Mouse (Mus musculus) layer of hippocampus, adult 6 months (tissue): ENCODE measurements around the gene Zfp358. TPM values are rescaled to one million over a fixed set of nuclear protein-coding genes. Genes with fewer than 3 reads are reported as not detected.

Experiments
- long read RNA-seq, 2 experiments: library from polyadenylated mRNA; unstranded; transcript quantifications; one replicate each; pipeline ENCODE4 v2.0.0; 2019 to 2020
- polyA plus RNA-seq: library from polyadenylated mRNA; unstranded; fragments of <200 nt; fragmentation: Nextera tagmentation; gene quantifications from 2 replicates; pipeline ENCODE4 v1.2.3, GENCODE M21; 2021

Gene Zfp358
- polyA plus RNA-seq = 8.3 and 10.3 TPM in 2 replicates
- long read RNA-seq, experiment 1, transcript Zfp358-201 (2 exons, 1,999 nt) = major isoform, 7 of 10 reads
- long read RNA-seq, experiment 1, partial matches to known transcripts = 0 of 10 reads
- long read RNA-seq, experiment 1, other reads (novel, unspliced or antisense) = 2 of 10 reads
- long read RNA-seq, experiment 2, transcript Zfp358-201 (2 exons, 1,999 nt) = major isoform, 70 of 80 reads
- long read RNA-seq, experiment 2, transcript Zfp358-203 (1 exons, 2,200 nt) = minor isoform, 9 of 80 reads
- long read RNA-seq, experiment 2, partial matches to known transcripts = 0 of 80 reads
- long read RNA-seq, experiment 2, other reads (novel, unspliced or antisense) = 1 of 80 reads

GRCm38 (mm10) chr8:3492901-3493844 lies at the start of gene Zfp358:
Zfp358 (plus strand) TSS chr8:3493138.

GRCm38 (mm10) chr8:3467006-3467885 lies 25.7 kb upstream of the Zfp358 start, which contains the start of gene Pex11g:
Pex11g (minus strand) TSS chr8:3467680.

GRCm38 (mm10) chr8:3470562-3470961 lies 22.4 kb upstream of the Zfp358 start, which contains the start of gene Tex45:
Tex45 (plus strand) TSS chr8:3470862.

GRCm38 (mm10) chr8:3500235-3501090 lies 7.5 kb downstream of the Zfp358 start, which contains the start of gene Mcoln1:
Mcoln1 (plus strand) TSS chr8:3500457.

GRCm38 (mm10) chr8:3515260-3515671 lies 22.3 kb downstream of the Zfp358 start, which contains the start of gene Pnpla6:
Pnpla6 (plus strand) TSS chr8:3515384.

Other genes with a start within 250 kb of the Zfp358 start
- 16.0 and 24.4 TPM in 2 replicates for gene Insr, start 213.5 kb upstream of the Zfp358 start, polyA plus RNA-seq
- gene A430078G23Rik, start 139.7 kb upstream of the Zfp358 start, polyA plus RNA-seq = not detected in 2 replicates
- gene Arhgef18, start 100.1 kb upstream of the Zfp358 start, polyA plus RNA-seq = 3.3 and 4.8 TPM in 2 replicates
- 1.8 and 2.0 TPM in 2 replicates for gene Pex11g, start 25.5 kb upstream of the Zfp358 start, polyA plus RNA-seq
- 0.09 TPM in 2 replicates for gene Tex45, start 22.3 kb upstream of the Zfp358 start, polyA plus RNA-seq
- 41.4 and 54.8 TPM in 2 replicates for gene Mcoln1, start 7.3 kb downstream of the Zfp358 start, polyA plus RNA-seq
- 13.2 and 15.8 TPM in 2 replicates for gene Pnpla6, start 22.2 kb downstream of the Zfp358 start, polyA plus RNA-seq
- 0.38 TPM in 1 of 2 replicates, not detected in the other for gene C330021F23Rik, start 74.9 kb downstream of the Zfp358 start, polyA plus RNA-seq
- 6.2 and 9.2 TPM in 2 replicates for gene Camsap3, start 94.2 kb downstream of the Zfp358 start, polyA plus RNA-seq
- gene Xab2, start 128.2 kb downstream of the Zfp358 start, polyA plus RNA-seq = 28.9 and 29.8 TPM in 2 replicates
- 108 and 123 TPM in 2 replicates for gene Pet100, start 128.4 kb downstream of the Zfp358 start, polyA plus RNA-seq
- gene Pcp2, start 132.4 kb downstream of the Zfp358 start, polyA plus RNA-seq = 0.36 TPM in 2 replicates
- gene Stxbp2, start 137.8 kb downstream of the Zfp358 start, polyA plus RNA-seq = 8.8 and 11.0 TPM in 2 replicates
- 0.33 and 0.34 TPM in 2 replicates for gene Retn, start 162.6 kb downstream of the Zfp358 start, polyA plus RNA-seq
- 0.09 TPM in 1 of 2 replicates, not detected in the other for gene Mcemp1, start 172.6 kb downstream of the Zfp358 start, polyA plus RNA-seq
- 57.9 and 62.9 TPM in 2 replicates for gene Fcor, start 179.2 kb downstream of the Zfp358 start, polyA plus RNA-seq
- gene Trappc5, start 183.2 kb downstream of the Zfp358 start, polyA plus RNA-seq = 23.0 and 24.5 TPM in 2 replicates
- 0.09 TPM in 1 of 2 replicates, not detected in the other for gene Fcer2a, start 201.0 kb downstream of the Zfp358 start, polyA plus RNA-seq
- not detected in 2 replicates for gene Clec4g, start 227.5 kb downstream of the Zfp358 start, polyA plus RNA-seq